Mouse (Mus musculus): ENCODE results near the gene Matn1.

The Matn1 gene

GRCm38 (mm10) chr4:130944112-130944511 lies at the start of gene Matn1:
TSS of gene Matn1 (plus strand) at chr4:130944385.
- DNase-seq (ENCODE audit: low read depth, low spot score) = no peak

GRCm38 (mm10) chr4:130895701-130896100 lies 48.5 kb upstream of the Matn1 start:
- no peak for DNase-seq (ENCODE audit: low read depth, low spot score)

- DNase-seq (ENCODE audit: low read depth, low spot score) = peak; percentile 79
Measured at GRCm38 (mm10) chr4:130896372-130896771, 47.8 kb upstream of the Matn1 start.

GRCm38 (mm10) chr4:130899383-130899781 lies 44.8 kb upstream of the Matn1 start:
- DNase-seq (ENCODE audit: low read depth, low spot score) = peak; percentile 9

- DNase-seq (ENCODE audit: low read depth, low spot score) = peak; percentile 86
Measured at GRCm38 (mm10) chr4:130899782-130900427, 44.3 kb upstream of the Matn1 start.

- DNase-seq (ENCODE audit: low read depth, low spot score) = no peak
Measured at GRCm38 (mm10) chr4:130900746-130901145, 43.4 kb upstream of the Matn1 start.

- peak; percentile 80 for DNase-seq (ENCODE audit: low read depth, low spot score)
Measured at GRCm38 (mm10) chr4:130902289-130902781, 41.9 kb upstream of the Matn1 start.

- DNase-seq (ENCODE audit: low read depth, low spot score) = no peak
Measured at GRCm38 (mm10) chr4:130905025-130905424, 39.2 kb upstream of the Matn1 start.

GRCm38 (mm10) chr4:130905882-130906281 lies 38.3 kb upstream of the Matn1 start:
- DNase-seq (ENCODE audit: low read depth, low spot score) = no peak

- no peak for DNase-seq (ENCODE audit: low read depth, low spot score)
Measured at GRCm38 (mm10) chr4:130906296-130906695, 37.9 kb upstream of the Matn1 start.

GRCm38 (mm10) chr4:130907200-130908069 lies 36.8 kb upstream of the Matn1 start:
- DNase-seq (ENCODE audit: low read depth, low spot score) = no peak

GRCm38 (mm10) chr4:130908133-130908532 lies 36.1 kb upstream of the Matn1 start:
- no peak for DNase-seq (ENCODE audit: low read depth, low spot score)

- DNase-seq (ENCODE audit: low read depth, low spot score) = peak; percentile 67
Measured at GRCm38 (mm10) chr4:130909167-130909874, 34.9 kb upstream of the Matn1 start.

GRCm38 (mm10) chr4:130910666-130911065 lies 33.5 kb upstream of the Matn1 start:
- DNase-seq (ENCODE audit: low read depth, low spot score) = peak; percentile 90

GRCm38 (mm10) chr4:130912626-130913025 lies 31.6 kb upstream of the Matn1 start:
- DNase-seq (ENCODE audit: low read depth, low spot score) = no peak

- peak; percentile 89 for DNase-seq (ENCODE audit: low read depth, low spot score)
Measured at GRCm38 (mm10) chr4:130913077-130913476, 31.1 kb upstream of the Matn1 start, which contains the start of gene Laptm5. TSS of gene Laptm5 (plus strand) at chr4:130913125.

GRCm38 (mm10) chr4:130913511-130913910 lies 30.7 kb upstream of the Matn1 start:
- no peak for DNase-seq (ENCODE audit: low read depth, low spot score)

GRCm38 (mm10) chr4:130914011-130914410 lies 30.2 kb upstream of the Matn1 start:
- peak; percentile 95 for DNase-seq (ENCODE audit: low read depth, low spot score)

- DNase-seq (ENCODE audit: low read depth, low spot score) = no peak
Measured at GRCm38 (mm10) chr4:130914527-130914926, 29.7 kb upstream of the Matn1 start.

GRCm38 (mm10) chr4:130915006-130915667 lies 29.0 kb upstream of the Matn1 start:
- DNase-seq (ENCODE audit: low read depth, low spot score) = no peak

GRCm38 (mm10) chr4:130915668-130916035 lies 28.5 kb upstream of the Matn1 start:
- DNase-seq (ENCODE audit: low read depth, low spot score) = no peak
